Comparison of ENCODE assay signal across 9 mouse cellular contexts in the genomic region with DNA sequence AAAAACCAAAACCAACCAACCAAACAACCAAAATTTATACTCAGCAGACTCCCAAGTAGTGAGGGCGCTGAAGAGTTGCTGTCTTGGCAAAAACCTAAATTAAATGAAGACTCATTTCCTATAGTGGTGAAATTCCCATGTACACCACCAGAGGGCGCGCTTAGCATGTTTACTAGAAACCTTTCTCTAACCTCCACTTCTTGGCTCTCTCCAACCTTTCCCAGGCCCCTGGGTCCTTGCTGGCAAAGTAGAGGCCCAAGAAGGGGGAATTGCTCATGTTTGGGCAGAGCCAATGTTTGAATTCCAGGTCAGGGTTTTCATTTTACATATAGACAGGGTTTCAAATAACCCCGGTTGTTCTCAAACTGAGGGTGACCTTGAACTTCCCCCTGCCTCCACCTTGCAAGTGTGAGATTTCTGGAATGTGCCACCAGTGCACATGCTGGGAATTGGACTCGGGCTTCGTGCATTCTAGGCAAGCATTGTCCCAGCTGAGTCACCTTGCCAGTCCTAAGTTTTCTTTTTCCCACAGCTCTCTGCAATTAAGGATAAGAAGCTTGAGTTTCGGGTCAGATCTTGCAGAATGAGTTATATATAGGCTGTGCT. TPM values are rescaled to one million over a fixed set of nuclear protein-coding genes. Genes with fewer than 3 reads are reported as not detected.
DNase-seq lines count a peak whose midpoint lies in the region; ATAC-seq and TF ChIP-seq lines count a peak whose summit lies in the region.
"Had no signal": no experiment of that assay in that cellular context is flagged by ENCODE, and none has a peak within 500 bp of the region (broad histone marks: within the 10 kb centered on the region; RNA-seq: fewer than 3 reads in every experiment).

No protein-coding gene starts in this region.

- 25% methylated on average over 7 of the region's 7 CpGs for WGBS in heart, adult 2 months

- TF ChIP-seq CTCF in Patski (IDR thresholded peaks at IDR 0.05) = no peak
- TF ChIP-seq CTCF in heart, adult 2 months (IDR thresholded peaks at IDR 0.05) = peak; percentile 87

- H3K27me3 ChIP-seq in Patski = no peaks in the 10 kb centered on the region
- H3K27me3 ChIP-seq in heart, adult 2 months (ENCODE audit: control insufficient read depth, insufficient read depth, low read length) = no peaks in the 10 kb centered on the region
- H3K27me3 ChIP-seq: liver, embryonic 15.5 days had no signal

- H3K9ac ChIP-seq in heart, adult 2 months (ENCODE audit: low read depth, low read length) = no peak overlapping the region; the same call in 1 of the 2 replicates
- H3K9ac ChIP-seq: liver, embryonic 15.5 days had no signal

- intact Hi-C loops in heart, adult 2 months (cut with DNase I) = loop anchor here (1.0 to 2.0 kb wide), 2 partner anchors 53 to 58 kb away; no protein-coding TSS in a partner anchor

- DNase-seq in CD8-positive naive resting alpha-beta T cell, adult 2 months (ENCODE audit: low read depth in 2 of 2, low spot score in 2 of 2) = peak; percentile 66 to 76
- DNase-seq in Patski (ENCODE audit: low read depth, low spot score) = no peak
- peak; percentile 75 to 81 for DNase-seq in heart, adult 2 months
- peak; percentile 74 for DNase-seq in kidney, postnatal 14 days
- peak; percentile 59 to 75 for DNase-seq in lung, adult 18-20 months
- DNase-seq in right cerebral cortex, postnatal 10 days (ENCODE audit: low spot score in 2 of 2) = peak; percentile 77 to 84

- in situ Hi-C loops in Patski (cut with MboI; ENCODE audit: low pct_unique_long_range_greater_than_20kb) = no loop called here

- H3K4me3 ChIP-seq in heart, adult 2 months = no peak overlapping the region; the same call in 1 of the 2 replicates
- H3K4me3 ChIP-seq: liver, embryonic 15.5 days had no signal

- H3K27ac ChIP-seq in heart, adult 2 months = peak overlapping the region; percentile 97
- H3K27ac ChIP-seq: liver, embryonic 15.5 days had no signal

- peak; percentile 8 for ATAC-seq in Patski
- ATAC-seq in common myeloid progenitor, adult 5-6 weeks (replicated peaks; ENCODE audit: low read depth, poor library complexity, severe bottlenecking) = peak; percentile 80
- no peak for ATAC-seq in megakaryocyte-erythroid progenitor cell, adult 5-6 weeks (replicated peaks; ENCODE audit: low FRiP score, low TSS enrichment, poor library complexity, severe bottlenecking)

- peaks cover 1% of the 10 kb centered on the region; the same call in 1 of the 2 replicates for H3K4me1 ChIP-seq in heart, adult 2 months (ENCODE audit: control insufficient read depth, insufficient read depth, low read length)
- H3K4me1 ChIP-seq: liver, embryonic 15.5 days had no signal

- no peaks in the 10 kb centered on the region for H3K79me2 ChIP-seq in heart, adult 2 months (replicated peaks; ENCODE audit: control insufficient read depth, insufficient read depth, low read length)

- H3K36me3 ChIP-seq in heart, adult 2 months (ENCODE audit: control insufficient read depth, insufficient read depth, low read length) = no peaks in the 10 kb centered on the region
- H3K36me3 ChIP-seq: liver, embryonic 15.5 days had no signal

- POLR2A ChIA-PET in Patski (lab: Charles Lee) = no interaction called here

- CTCF ChIA-PET in Patski (lab: Charles Lee) = interaction anchor here (1.0 to 1.5 kb wide), 4 partner anchors 50 to 78 kb away, joined by 3 to 9 read pairs (median 5); no protein-coding TSS in a partner anchor

- no peak for TF ChIP-seq POLR2A in heart, adult 2 months (IDR thresholded peaks at IDR 0.05; ENCODE audit: insufficient read depth, low read depth, low read length)

- TF ChIP-seq EP300 in heart, adult 2 months (IDR thresholded peaks at IDR 0.05; ENCODE audit: insufficient read depth, low read depth, low read length) = no peak

RNA-seq across cellular contexts. Expression of gene Xirp1, which starts 3.0 kb away (rescaled TPM):
- polyA plus RNA-seq in Patski (2021) = 0.04 TPM
- total RNA-seq in common myeloid progenitor, adult 5-6 weeks (2017) = not detected in 2 replicates
- 100 to 1,000 TPM; 118 to 133 TPM for total RNA-seq in heart, adult 2 months (2021)
- polyA plus RNA-seq in heart, adult 2 months (2012; rRNA removed) = 55.5 and 72.8 TPM in 2 replicates
- not detected in 2 replicates for total RNA-seq in megakaryocyte-erythroid progenitor cell, adult 5-6 weeks (2014; fragmentation: Nextera tagmentation)
- not detected in 2 replicates for total RNA-seq in megakaryocyte-erythroid progenitor cell, adult 5-6 weeks (2017)

RNA-seq across cellular contexts. Expression of gene Csrnp1, which starts 35.9 kb away (rescaled TPM):
- 18.8 TPM for polyA plus RNA-seq in Patski (2021)
- total RNA-seq in common myeloid progenitor, adult 5-6 weeks (2017) = 11.9 and 16.9 TPM in 2 replicates
- 10 to 100 TPM; 21.1 to 21.6 TPM for total RNA-seq in heart, adult 2 months (2021)
- 23.6 and 28.7 TPM in 2 replicates for polyA plus RNA-seq in heart, adult 2 months (2012; rRNA removed)
- total RNA-seq in megakaryocyte-erythroid progenitor cell, adult 5-6 weeks (2014; fragmentation: Nextera tagmentation) = 1.6 and 3.1 TPM in 2 replicates
- total RNA-seq in megakaryocyte-erythroid progenitor cell, adult 5-6 weeks (2017) = 8.0 and 15.6 TPM in 2 replicates

RNA-seq across cellular contexts. Expression of gene Cx3cr1, which starts 49.3 kb away (rescaled TPM):
- not detected for polyA plus RNA-seq in Patski (2021)
- total RNA-seq in common myeloid progenitor, adult 5-6 weeks (2017) = 7.5 and 9.4 TPM in 2 replicates
- 1 to 10 TPM; 1.2 to 3.7 TPM for total RNA-seq in heart, adult 2 months (2021)
- 4.4 and 6.4 TPM in 2 replicates for polyA plus RNA-seq in heart, adult 2 months (2012; rRNA removed)
- total RNA-seq in megakaryocyte-erythroid progenitor cell, adult 5-6 weeks (2014; fragmentation: Nextera tagmentation) = 0.17 TPM in 1 of 2 replicates, not detected in the other
- 1.4 and 2.1 TPM in 2 replicates for total RNA-seq in megakaryocyte-erythroid progenitor cell, adult 5-6 weeks (2017)

Comparison
In these comparisons a context has a peak if more than half of its experiments do, and no peak if none do; other contexts are left out.
1. RNA of gene Xirp1, which starts 3.0 kb away (total RNA-seq): 118 to 133 TPM in heart, adult 2 months; not detected in common myeloid progenitor, adult 5-6 weeks and not detected in megakaryocyte-erythroid progenitor cell, adult 5-6 weeks; every median in the first group is over 100 times any median in the second.